Mouse (Mus musculus) right cerebral cortex, postnatal 4 days (tissue): ENCODE data around the gene Olfr875.
"Not testable (repeated sequence)": the region's sequence is repeated elsewhere in the genome, so short reads cannot be mapped to it uniquely, and the experiment has no call there.

Source experiments
- DNase-seq: peaks from one replicate; pipeline ENCODE4 v3.0.0-alpha.2; 2022

The Olfr875 gene

GRCm38 (mm10) chr9:37771759-37772158 is at the start of gene Olfr875:
Gene Olfr875 (plus strand): TSS chr9:37771857.
- no peak for DNase-seq

- no peak for DNase-seq
These were observed 37.3 kb upstream of the Olfr875 start for GRCm38 (mm10) chr9:37734310-37734709.

- DNase-seq: no peak
These were observed 26.9 kb upstream of the Olfr875 start, which contains the start of gene Olfr874 for GRCm38 (mm10) chr9:37744806-37745205. Gene Olfr874 (plus strand): TSS chr9:37745106.

GRCm38 (mm10) chr9:37750319-37751075 is 21.2 kb upstream of the Olfr875 start:
- DNase-seq: peak; percentile 3

GRCm38 (mm10) chr9:37751467-37751866 is 20.2 kb upstream of the Olfr875 start:
- DNase-seq: no peak

GRCm38 (mm10) chr9:37752006-37752405 is 19.7 kb upstream of the Olfr875 start:
- DNase-seq: no peak

- DNase-seq: no peak
These were observed 9.9 kb upstream of the Olfr875 start for GRCm38 (mm10) chr9:37761728-37762127.

- no peak for DNase-seq
These were observed 9.1 kb upstream of the Olfr875 start for GRCm38 (mm10) chr9:37762541-37762940.

- DNase-seq: no peak
These were observed 996 bp upstream of the Olfr875 start for GRCm38 (mm10) chr9:37770661-37771060.

- DNase-seq: peak; percentile 33
These were observed 11.2 kb downstream of the Olfr875 start for GRCm38 (mm10) chr9:37782766-37783260.

GRCm38 (mm10) chr9:37783394-37784387 is 12.0 kb downstream of the Olfr875 start:
- not testable (repeated sequence) for DNase-seq

- no peak for DNase-seq
These were observed 14.8 kb downstream of the Olfr875 start for GRCm38 (mm10) chr9:37786411-37786810.

- no peak for DNase-seq
These were observed 30.4 kb downstream of the Olfr875 start for GRCm38 (mm10) chr9:37802055-37802454.

GRCm38 (mm10) chr9:37802731-37803130 is 31.1 kb downstream of the Olfr875 start, which contains the start of gene Olfr876:
Gene Olfr876 (plus strand): TSS chr9:37803031.
- no peak for DNase-seq

GRCm38 (mm10) chr9:37807235-37807634 is 35.6 kb downstream of the Olfr875 start:
- DNase-seq: no peak

- no peak for DNase-seq
These were observed 36.8 kb downstream of the Olfr875 start for GRCm38 (mm10) chr9:37808456-37808855.

GRCm38 (mm10) chr9:37808976-37809375 is 37.3 kb downstream of the Olfr875 start:
- DNase-seq: peak; percentile 13

GRCm38 (mm10) chr9:37814696-37815095 is 43.0 kb downstream of the Olfr875 start:
- DNase-seq: peak; percentile 6
